8 mouse cellular contexts compared by ENCODE assay signal in the genomic region with DNA sequence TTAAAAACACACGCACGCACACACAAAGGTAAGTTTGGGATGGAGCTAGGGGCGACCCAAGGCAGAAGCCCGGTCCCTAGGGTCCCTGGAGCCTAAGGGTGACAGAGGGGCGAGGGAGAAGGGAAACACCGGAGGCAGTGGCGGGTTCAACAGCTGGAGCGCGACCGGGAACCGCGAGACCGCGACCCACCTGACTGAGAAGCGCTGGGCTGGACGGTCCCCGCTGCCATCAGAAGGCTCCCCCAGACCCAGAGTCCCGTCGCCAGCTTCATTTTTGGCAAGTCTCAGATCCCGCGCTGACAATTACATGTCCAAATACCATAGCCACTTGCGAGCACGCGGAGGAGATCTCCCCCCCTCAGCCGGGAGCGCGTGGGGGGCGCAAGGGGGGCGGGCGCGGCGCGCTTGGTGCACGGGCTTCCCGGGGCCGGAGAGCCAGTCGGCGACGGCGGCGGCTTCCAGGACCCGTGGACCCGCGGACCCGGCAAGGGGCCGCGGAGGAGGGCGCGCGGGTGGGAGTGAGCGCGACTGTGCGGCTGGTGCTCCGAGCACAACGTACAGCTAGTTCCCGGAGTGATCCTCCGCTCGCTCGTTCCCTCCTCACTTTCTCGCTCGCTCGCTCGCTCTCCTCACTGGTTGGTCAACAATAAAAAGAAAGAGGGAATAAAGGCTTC. TPM values are rescaled to one million over a fixed set of nuclear protein-coding genes. Genes with fewer than 3 reads are reported as not detected.
DNase-seq lines count a peak whose midpoint lies in the region; ATAC-seq lines count a peak whose summit lies in the region.

A gene (minus strand): TSS at position 575 of the 674 bp plus-strand sequence.

- peak; percentile 24 for ATAC-seq in limb, embryonic 11.5 days (ENCODE audit: insufficient number of reproducible peaks, low FRiP score, low TSS enrichment, low read depth)

- H3K4me2 ChIP-seq in limb, embryonic 11.5 days (ENCODE audit: low read depth, severe bottlenecking): peak within 1 kb of the TSS; percentile 99

- H3K9me3 ChIP-seq in limb, embryonic 11.5 days (ENCODE audit: control insufficient read depth, low read length): no peaks in the 10 kb centered on the region

- peaks cover 13% of the 10 kb centered on the region for H3K4me1 ChIP-seq in limb, embryonic 11.5 days (ENCODE audit: control insufficient read depth, insufficient read depth, low read length)

- no peaks in the 10 kb centered on the region for H3K36me3 ChIP-seq in limb, embryonic 11.5 days (ENCODE audit: control insufficient read depth, insufficient read depth, low read length)

- H3K4me3 ChIP-seq in limb, embryonic 11.5 days (ENCODE audit: low read depth, low read length): peak within 1 kb of the TSS; percentile 49

- peaks cover 40% of the 10 kb centered on the region for H3K27me3 ChIP-seq in limb, embryonic 11.5 days (ENCODE audit: control insufficient read depth, insufficient read depth, low read length)

- under 1% methylated on average over 57 of the region's 63 CpGs for WGBS in limb, embryonic 11.5 days

- DNase-seq in frontal cortex, adult 2 months (ENCODE audit: extremely low spot score in 1 of 2, low spot score in 1 of 2): peak in 1 of 2 experiments; percentile 24
- DNase-seq in frontal cortex, postnatal 14 days (ENCODE audit: low spot score in 2 of 2): no peak
- DNase-seq in cerebellum, adult 9-11 months: peak; percentile 48
- peak; percentile 4 to 34 for DNase-seq in heart, adult 18-20 months
- peak; percentile 14 for DNase-seq in kidney, adult 11 months
- peak; percentile 49 for DNase-seq in limb, embryonic 11.5 days (ENCODE audit: low spot score)
- DNase-seq in neural tube, embryonic 10.5 days (ENCODE audit: extremely low spot score, low spot score): peak; percentile 59
- no peak for DNase-seq in thymus, postnatal 0 days (ENCODE audit: low spot score)

- no peak within 1 kb of the TSS for H3K27ac ChIP-seq in limb, embryonic 11.5 days (replicated peaks; ENCODE audit: low read depth, low read length)

- H3K9ac ChIP-seq in limb, embryonic 11.5 days (ENCODE audit: low read length): peak within 1 kb of the TSS; percentile 40

RNA-seq across cellular contexts. Expression of the gene that starts here (rescaled TPM):
- polyA plus RNA-seq in frontal cortex, adult 2 months (2012; rRNA removed): 11.5 and 12.6 TPM in 2 replicates
- 10 to 100 TPM; 11.4 to 12.4 TPM for total RNA-seq in heart, adult 18-20 months (2021)
- 0.21 TPM in 1 of 2 replicates, not detected in the other for polyA plus RNA-seq in limb, embryonic 11.5 days (2014; fragmentation: Nextera tagmentation; extraction: Ambion mirVana)
- polyA plus RNA-seq in thymus, postnatal 0 days (2015; fragmentation: Nextera tagmentation; extraction: Ambion mirVana): 0.04 TPM in 1 of 2 replicates, not detected in the other

Comparison
In these comparisons a context has a peak if more than half of its experiments do, and no peak if none do; other contexts are left out.
1. RNA of the gene that starts here (polyA plus RNA-seq): 11.5 to 12.6 TPM in frontal cortex, adult 2 months; 0.21 TPM in limb, embryonic 11.5 days and 0.04 TPM in thymus, postnatal 0 days; every median in the first group is over 10 times any median in the second.
2. Peak in DNase-seq, ATAC-seq, H3K4me3 ChIP-seq, H3K9ac ChIP-seq and H3K4me2 ChIP-seq in limb, embryonic 11.5 days; RNA of the gene not detected or under 1 TPM.
3. DNase-seq: peak in cerebellum, adult 9-11 months (single experiment), heart, adult 18-20 months (2 of 2), kidney, adult 11 months (single experiment) and neural tube, embryonic 10.5 days (single experiment); none in frontal cortex, postnatal 14 days (0 of 2) and thymus, postnatal 0 days (single experiment).